Mouse (Mus musculus): ENCODE results near the gene Abcd4. TPM values are rescaled to one million over a fixed set of nuclear protein-coding genes. Genes with fewer than 3 reads are reported as not detected.

The Abcd4 gene
- polyA plus RNA-seq (2021; fragmentation: Nextera tagmentation) = 8.5 and 10.3 TPM in 2 replicates
- long read RNA-seq, experiment 1, transcript Abcd4-201 (19 exons, 2,309 nt) = major isoform, 32 of 62 reads
- long read RNA-seq, experiment 1, partial matches to known transcripts = 3 of 62 reads
- long read RNA-seq, experiment 1, other reads (novel, unspliced or antisense) = 27 of 62 reads
- long read RNA-seq, experiment 2, transcript Abcd4-201 (19 exons, 2,309 nt) = major isoform, 6 of 12 reads
- long read RNA-seq, experiment 2, partial matches to known transcripts = 1 of 12 reads
- long read RNA-seq, experiment 2, other reads (novel, unspliced or antisense) = 4 of 12 reads

DNA sequence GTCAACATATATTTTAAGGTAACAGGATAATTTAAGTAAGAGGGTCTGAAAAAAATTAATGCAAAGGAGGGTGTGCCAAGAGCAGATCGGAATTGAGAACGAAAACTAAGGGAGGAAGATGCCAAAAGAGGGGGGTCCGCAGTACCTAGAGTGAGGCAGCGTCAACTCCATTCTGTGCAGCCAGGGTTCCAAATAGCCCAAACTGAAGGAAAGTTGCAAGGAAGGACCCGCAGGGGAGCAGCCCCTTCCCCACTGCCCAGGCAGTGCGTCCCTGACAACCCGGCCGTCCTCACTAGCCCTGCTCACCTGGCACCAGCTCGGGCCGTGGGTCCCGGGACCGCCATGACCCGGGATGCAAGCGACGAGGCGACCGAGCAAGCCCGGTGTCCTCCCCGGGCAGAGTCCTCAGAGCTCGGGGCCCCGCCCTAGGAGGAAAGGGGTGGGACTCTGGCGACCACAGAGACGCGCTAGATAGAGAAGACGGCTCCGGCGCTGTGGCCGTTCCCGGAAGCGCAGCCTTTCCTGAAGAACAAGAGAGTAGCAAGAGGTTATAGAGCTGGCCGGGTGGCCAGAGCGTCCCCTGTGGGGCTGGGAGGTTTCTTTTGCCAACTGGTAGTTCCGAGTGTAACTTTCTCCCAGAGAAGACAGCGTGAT lies at the start of gene Abcd4:
TSS of gene Abcd4 (minus strand) at position 437 of the 654 bp plus-strand sequence.

GRCm38 (mm10) chr12:84640654-84641053 lies 23.4 kb upstream of the Abcd4 start, which contains the start of gene Vrtn:
TSS of gene Vrtn (plus strand) at chr12:84641019.

GRCm38 (mm10) chr12:84569336-84569970 lies 47.8 kb downstream of the Abcd4 start, which contains the start of gene Vsx2:
TSS of gene Vsx2 (plus strand) at chr12:84569762.

Other genes with a start within 250 kb of the Abcd4 start
- 13.2 and 15.6 TPM in 2 replicates for gene Entpd5, start 208.4 kb downstream of the Abcd4 start, polyA plus RNA-seq (2021; fragmentation: Nextera tagmentation)
- gene Bbof1, start 208.3 kb downstream of the Abcd4 start, polyA plus RNA-seq (2021; fragmentation: Nextera tagmentation) = 0.98 and 1.1 TPM in 2 replicates
- gene Rnf113a2, start 200.2 kb downstream of the Abcd4 start, polyA plus RNA-seq (2021; fragmentation: Nextera tagmentation) = 15.9 and 17.6 TPM in 2 replicates
- 43.8 and 56.6 TPM in 2 replicates for gene Aldh6a1, start 166.4 kb downstream of the Abcd4 start, polyA plus RNA-seq (2021; fragmentation: Nextera tagmentation)
- gene Lin52, start 166.0 kb downstream of the Abcd4 start, polyA plus RNA-seq (2021; fragmentation: Nextera tagmentation) = 35.1 and 41.5 TPM in 2 replicates
- gene Vsx2, start 47.7 kb downstream of the Abcd4 start, polyA plus RNA-seq (2021; fragmentation: Nextera tagmentation) = 0.06 TPM in 1 of 2 replicates, not detected in the other
- not detected in 2 replicates for gene Vrtn, start 23.6 kb upstream of the Abcd4 start, polyA plus RNA-seq (2021; fragmentation: Nextera tagmentation)
- 5.7 and 28.1 TPM in 2 replicates for gene Syndig1l, start 81.4 kb upstream of the Abcd4 start, polyA plus RNA-seq (2021; fragmentation: Nextera tagmentation)
- 59.3 and 61.4 TPM in 2 replicates for gene Npc2, start 155.7 kb upstream of the Abcd4 start, polyA plus RNA-seq (2021; fragmentation: Nextera tagmentation)
- 116 and 127 TPM in 2 replicates for gene Isca2, start 155.8 kb upstream of the Abcd4 start, polyA plus RNA-seq (2021; fragmentation: Nextera tagmentation)